Mouse (Mus musculus) natural killer cell, adult 2 months (primary cell): ENCODE data around the gene Aaas.

Source experiments
- DNase-seq, 2 experiments: peaks; one replicate each; pipeline ENCODE4 v3.0.0; 2022; ENCODE audit warnings: low spot score in 2 of 2

The Aaas gene

GRCm38 (mm10) chr15:102350138-102350941 is at the start of gene Aaas:
Gene Aaas, minus strand, starts transcription at chr15:102350771.
- DNase-seq: peak; percentile 87 to 93

GRCm38 (mm10) chr15:102399229-102400221 is 49.0 kb upstream of the Aaas start:
- peak; percentile 68 to 69 for DNase-seq

DNA sequence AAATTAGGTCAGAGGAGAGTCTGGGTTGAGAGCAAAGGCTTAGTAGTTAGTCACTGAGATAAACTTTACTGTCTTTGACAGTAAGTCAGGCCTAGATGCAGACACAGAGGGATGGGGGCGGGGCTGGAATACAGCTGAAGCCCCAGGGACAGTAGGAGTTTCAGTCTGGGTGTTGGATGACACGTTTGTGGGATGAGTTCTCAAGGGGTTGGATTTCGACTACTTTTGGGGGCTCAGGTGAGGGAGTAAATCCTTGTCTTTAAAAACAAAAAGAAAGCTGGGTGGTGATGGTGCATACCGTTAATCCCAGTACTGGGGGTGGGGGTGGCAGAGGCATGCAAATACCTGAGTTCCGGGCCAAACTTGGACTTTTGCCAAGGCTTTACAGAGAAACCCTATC is 48.1 kb upstream of the Aaas start:
- no peak for DNase-seq

GRCm38 (mm10) chr15:102395061-102395460 is 44.5 kb upstream of the Aaas start:
- no peak for DNase-seq

GRCm38 (mm10) chr15:102393584-102394014 is 43.0 kb upstream of the Aaas start:
- DNase-seq: no peak

GRCm38 (mm10) chr15:102392520-102392919 is 41.9 kb upstream of the Aaas start:
- DNase-seq: no peak

DNA sequence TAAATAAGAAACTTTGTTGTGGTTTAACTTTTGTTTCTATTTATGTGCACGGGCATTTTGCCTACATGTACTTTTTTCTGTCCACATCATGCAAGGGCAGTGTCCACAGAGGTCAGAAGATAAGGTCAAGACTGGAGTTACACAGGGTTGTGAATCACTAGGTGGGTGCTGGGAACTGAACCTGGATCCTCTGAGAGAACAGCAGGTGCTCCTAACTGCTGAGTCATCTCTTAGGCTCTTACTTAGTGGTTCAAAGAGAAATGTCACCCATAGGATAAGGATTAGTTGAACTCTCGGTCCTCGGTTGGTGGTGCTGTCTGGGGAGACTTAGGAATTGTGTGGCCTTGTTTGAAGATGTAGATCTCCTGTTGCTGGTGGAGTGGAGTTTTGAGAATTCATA is 38.4 kb upstream of the Aaas start:
- DNase-seq: no peak

DNA sequence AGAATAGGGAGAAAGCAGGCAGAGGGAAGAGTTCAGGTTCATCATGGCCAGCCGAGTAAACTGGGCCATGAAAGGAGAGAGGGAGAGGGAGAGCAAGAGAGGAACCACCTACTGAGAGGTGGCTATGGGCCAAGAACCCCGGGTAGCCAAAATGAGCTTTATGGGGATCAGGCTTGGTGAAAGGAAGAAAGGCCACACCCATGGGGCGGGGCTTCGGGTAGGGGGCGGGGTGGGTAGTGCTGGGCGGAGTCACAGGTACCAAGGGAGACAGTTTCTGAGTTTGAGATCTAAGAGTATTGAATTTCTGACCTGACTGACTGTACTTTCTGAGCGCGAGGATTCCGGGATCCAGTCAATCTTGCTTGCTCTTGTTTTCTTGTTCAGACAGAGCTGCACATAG is 36.1 kb upstream of the Aaas start:
- DNase-seq: no peak

- DNase-seq: no peak
Measured at GRCm38 (mm10) chr15:102383671-102384070, 33.1 kb upstream of the Aaas start.

DNA sequence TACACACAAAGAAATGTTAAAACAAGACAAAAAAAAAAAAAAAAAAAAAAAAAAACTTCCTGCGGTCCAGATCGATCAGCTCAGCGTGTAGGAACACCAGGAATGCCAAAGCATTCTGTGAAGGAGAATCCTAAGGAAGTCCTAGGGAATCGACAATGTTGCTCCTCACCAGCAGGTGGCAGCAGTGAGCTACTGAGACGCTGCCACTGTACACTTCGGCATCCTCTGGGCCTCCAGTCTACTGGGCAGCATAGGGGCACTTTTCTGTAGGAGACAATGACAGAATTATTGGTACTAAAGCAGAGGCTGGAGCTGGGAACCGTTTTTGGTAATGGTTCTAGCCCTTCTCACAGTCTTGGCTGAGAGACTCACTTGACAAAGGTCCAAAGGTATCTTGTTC is 31.0 kb upstream of the Aaas start:
- peak; percentile 56 to 72 for DNase-seq

- DNase-seq: peak; percentile 30 to 49
Measured at GRCm38 (mm10) chr15:102377810-102378262, 27.3 kb upstream of the Aaas start.

DNA sequence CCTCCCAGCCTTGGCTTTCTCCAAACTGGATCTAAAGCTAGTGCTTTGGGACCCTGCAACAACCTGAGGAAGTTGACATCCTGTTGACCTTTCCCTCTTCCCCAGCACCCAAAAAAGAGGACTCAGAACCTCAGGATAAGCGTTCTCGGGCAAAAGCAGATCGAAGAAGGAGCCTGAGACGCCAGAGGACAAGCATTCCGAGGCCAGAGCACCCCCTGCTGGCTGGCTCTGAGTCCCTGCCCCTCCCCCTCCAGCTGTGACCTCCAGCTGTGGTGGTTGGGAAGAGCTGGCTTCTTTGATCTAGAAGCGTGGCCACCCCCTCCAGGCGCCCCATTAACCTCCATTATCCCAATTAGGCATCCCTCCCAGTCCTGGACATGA is 26.6 kb upstream of the Aaas start:
- peak; percentile 76 to 84 for DNase-seq

DNA sequence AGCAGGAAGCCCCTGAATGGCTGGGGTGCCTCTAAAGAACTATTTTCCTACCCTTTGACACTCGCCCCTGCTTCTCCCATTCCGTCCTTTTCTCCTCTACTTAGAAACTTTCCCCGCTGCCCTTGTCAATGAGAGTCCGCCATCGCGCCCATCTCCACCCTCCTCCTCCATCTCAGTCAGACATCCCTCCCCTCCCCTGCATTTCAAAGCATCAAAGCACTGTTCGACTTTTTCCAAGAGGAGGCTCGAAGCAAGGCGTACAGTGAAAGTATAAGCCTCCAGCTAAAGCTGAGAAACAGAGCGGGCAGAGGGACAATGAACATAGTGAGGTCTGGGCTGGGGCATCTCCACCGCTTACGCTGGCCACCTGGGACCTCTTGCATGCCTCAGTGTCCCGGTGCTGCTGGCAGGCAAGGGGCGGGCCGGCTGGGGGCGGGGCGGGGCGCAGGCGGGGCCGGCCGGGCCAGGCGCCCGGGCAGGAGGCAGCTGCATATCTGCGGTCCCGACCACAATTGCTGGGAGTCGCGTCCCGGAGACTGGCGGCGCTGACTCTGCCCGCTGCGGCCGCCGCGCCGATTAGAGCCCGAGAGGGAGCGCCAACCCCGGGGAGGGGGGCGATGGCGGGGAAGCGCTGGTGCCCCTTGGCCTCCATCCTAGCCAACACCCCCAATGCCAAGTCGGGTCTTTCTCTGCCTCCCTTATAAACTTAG is 26.0 kb upstream of the Aaas start:
- no peak for DNase-seq

DNA sequence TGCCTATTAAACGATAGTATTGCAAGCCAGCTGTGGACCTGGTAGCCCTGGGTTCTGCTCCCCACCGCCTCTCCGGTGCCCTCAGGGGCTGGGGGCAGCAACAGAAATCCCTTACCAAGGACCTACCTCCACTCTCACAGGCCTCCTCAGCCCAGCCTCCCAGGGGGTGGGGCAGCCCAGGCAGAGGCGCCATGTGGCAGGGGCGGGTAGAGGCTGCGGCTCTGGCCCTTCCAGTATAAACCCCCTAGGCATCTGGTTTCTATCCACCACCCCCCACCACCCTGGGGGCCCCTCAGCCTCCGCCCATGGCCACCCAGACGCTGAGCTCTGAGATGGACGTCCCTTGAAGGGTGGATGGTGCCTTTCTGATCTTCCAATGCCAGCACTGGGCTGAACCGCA is 20.2 kb upstream of the Aaas start:
- DNase-seq: no peak

DNA sequence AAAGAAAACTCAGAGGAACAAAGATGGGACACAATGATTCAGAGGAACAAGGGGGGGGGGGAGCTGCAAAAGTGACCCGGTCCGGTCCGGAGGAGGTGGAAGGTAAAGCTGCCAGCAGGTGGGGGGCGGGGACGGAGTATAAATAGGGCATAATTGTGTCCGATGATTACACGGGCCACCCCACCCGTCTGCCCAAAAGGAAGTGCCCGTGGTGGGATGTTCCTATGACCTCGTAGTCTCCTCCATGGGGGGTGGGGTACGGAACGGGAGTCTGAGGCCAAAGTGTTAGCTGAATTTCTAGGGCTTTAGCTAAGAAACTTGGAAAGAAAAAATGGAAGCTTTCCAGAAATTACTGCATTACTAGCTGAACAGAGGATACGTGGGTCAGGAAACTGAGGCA is 19.4 kb upstream of the Aaas start:
- DNase-seq: no peak

DNA sequence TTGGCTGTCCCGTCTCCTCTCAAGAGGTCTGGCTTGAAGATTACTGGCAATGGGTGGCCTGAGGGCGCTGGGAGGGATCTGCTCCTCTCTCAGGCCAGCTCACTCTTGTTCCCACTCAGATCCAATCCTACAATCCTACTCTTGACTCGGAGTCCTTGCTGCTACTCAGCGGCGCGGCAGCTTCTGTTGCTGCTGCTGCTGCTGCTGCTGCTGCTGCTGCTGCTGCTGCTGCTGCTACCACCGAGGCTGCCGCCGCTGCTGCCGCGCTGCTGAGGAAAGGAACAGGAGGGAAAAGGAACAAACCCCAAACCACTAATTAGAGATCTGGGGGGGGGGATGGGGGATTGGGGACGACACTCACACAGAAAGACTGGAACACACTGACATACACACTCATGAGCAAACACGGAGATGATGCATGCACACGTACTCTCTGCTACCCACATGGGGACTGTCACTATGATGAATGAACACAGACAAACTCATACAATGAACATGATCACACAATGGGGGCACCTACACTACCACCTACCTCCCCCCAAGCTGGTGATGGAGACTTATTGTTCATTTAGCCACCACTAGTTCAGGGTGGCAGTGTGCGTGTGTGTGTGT is 16.3 kb upstream of the Aaas start, which contains the start of gene Sp7:
Gene Sp7, minus strand, starts transcription at position 450 of the 612 bp plus-strand sequence.
- no peak for DNase-seq

DNA sequence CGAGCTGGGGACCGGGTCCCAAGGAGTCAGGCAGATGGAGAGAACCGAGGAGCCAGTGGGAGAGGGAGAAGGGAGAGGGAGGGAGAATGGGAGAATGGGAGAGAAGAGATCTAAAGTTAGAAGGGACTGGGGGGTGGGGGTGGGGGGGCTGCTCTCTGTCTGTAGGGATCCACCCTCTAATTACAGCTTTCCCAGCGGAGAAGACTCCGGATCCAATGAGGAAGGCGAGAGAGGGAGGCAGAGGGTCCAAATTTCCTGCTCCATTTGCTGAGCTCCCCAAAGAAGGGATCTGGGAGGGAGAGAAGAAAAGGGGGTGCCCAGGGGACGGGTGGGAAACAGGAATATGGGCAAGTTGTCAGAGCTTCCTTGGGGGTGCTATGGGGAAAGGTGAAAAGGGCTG is 15.7 kb upstream of the Aaas start:
- no peak for DNase-seq

DNA sequence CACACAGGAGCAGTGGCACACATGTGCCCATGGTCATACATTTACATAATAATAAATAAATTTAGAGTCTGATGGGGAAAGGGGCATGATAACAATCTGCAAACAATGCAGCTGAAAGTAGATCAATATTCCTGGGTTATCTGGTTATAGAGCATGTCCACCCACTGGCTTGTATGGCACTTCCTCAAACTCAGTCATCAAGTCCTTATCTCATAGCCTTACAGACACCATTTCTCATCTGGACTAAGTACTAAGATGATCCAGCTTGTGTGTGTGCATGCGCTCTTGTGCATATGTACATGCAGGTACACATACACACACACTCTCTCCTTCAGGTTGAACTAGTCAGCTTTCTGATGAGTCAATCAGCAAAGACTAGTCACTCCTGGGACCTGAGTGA is 14.1 kb upstream of the Aaas start:
- DNase-seq: no peak

DNA sequence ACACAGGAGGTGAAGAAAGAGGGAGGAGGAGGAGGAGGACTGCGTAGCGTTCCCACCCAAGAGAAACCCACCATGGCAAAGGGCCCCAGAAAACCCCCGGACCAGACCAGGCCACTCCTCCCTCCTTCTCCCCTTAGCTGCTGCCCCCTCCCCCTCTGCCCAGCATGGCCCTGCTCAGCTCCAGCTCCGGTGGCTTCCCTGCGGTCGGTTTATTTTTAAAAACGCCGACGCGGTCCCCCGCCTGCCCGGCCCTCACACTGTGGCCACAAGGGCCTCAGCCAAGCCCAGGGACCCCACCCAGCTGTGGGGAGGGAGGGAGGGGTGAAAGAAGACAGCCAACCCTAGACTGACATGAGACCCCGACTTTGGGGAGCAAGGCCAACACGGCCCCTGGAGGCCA is 12.1 kb upstream of the Aaas start:
- no peak for DNase-seq

- DNase-seq: no peak
Measured at GRCm38 (mm10) chr15:102358834-102359233, 8.3 kb upstream of the Aaas start.

- no peak for DNase-seq
Measured at GRCm38 (mm10) chr15:102358126-102358525, 7.6 kb upstream of the Aaas start.
